Mouse (Mus musculus) MEL (cell line): ENCODE data around the gene Camta1. TPM values are rescaled to one million over a fixed set of nuclear protein-coding genes. Genes with fewer than 3 reads are reported as not detected.

Experiments
- DNase-seq: peaks from one replicate; pipeline ENCODE4 v3.0.0; 2011; ENCODE audit warnings: low read depth, low spot score
- H3K27ac ChIP-seq: 2 replicates; pipeline ENCODE4 v1.5.1; 2012; ENCODE audit warnings: low read depth, mild to moderate bottlenecking, control low read depth, low read length, moderate library complexity; ENCODE audit not compliant: control insufficient read depth
- H3K27me3 ChIP-seq, 2 experiments: fragments of 150-350 bp in 1 of 2; sonication (generic) in 1 of 2; 2 replicates each; pipeline ENCODE4 v1.6.1; 2012; ENCODE audit warnings: low read length in 2 of 2, mild to moderate bottlenecking in 2 of 2, improper control_type of control experiment in 1 of 2, moderate library complexity in 1 of 2; ENCODE audit not compliant: insufficient read depth in 2 of 2, control insufficient read depth in 1 of 2
- H3K36me3 ChIP-seq, 2 experiments: 2 replicates each; pipeline ENCODE4 v1.6.1; 2012 to 2014; ENCODE audit warnings: low read length in 2 of 2, improper control_type of control experiment in 1 of 2, inconsistent platforms in 1 of 2, mild to moderate bottlenecking in 1 of 2; ENCODE audit not compliant: insufficient read depth in 2 of 2, control insufficient read depth in 1 of 2
- H3K4me1 ChIP-seq, 2 experiments: fragments of 150-350 bp in 1 of 2; sonication (generic) in 1 of 2; 2 replicates each; pipeline ENCODE4 v1.6.1; 2012; ENCODE audit warnings: low read length in 2 of 2, improper control_type of control experiment in 1 of 2, mild to moderate bottlenecking in 1 of 2; ENCODE audit not compliant: insufficient read depth in 2 of 2, control insufficient read depth in 1 of 2
- H3K4me3 ChIP-seq, 2 experiments: fragments of 150-350 bp in 1 of 2; sonication (generic) in 1 of 2; 2 replicates each; pipeline ENCODE4 v1.5.1; 2012; ENCODE audit warnings: low read depth in 2 of 2, low read length in 2 of 2, mild to moderate bottlenecking in 2 of 2, moderate library complexity in 2 of 2, control low read depth in 1 of 2, improper control_type of control experiment in 1 of 2; ENCODE audit not compliant: control insufficient read depth in 1 of 2, insufficient read depth in 1 of 2
- H3K79me2 ChIP-seq: 2 replicates; pipeline ENCODE4 v1.6.1; 2012; ENCODE audit warnings: mild to moderate bottlenecking, low read length, moderate library complexity; ENCODE audit not compliant: control insufficient read depth, poor library complexity, insufficient read depth
- H3K9ac ChIP-seq: 2 replicates; pipeline ENCODE4 v1.6.1; 2012; ENCODE audit warnings: low read depth, mild to moderate bottlenecking, control low read depth, low read length, moderate library complexity; ENCODE audit not compliant: control insufficient read depth, poor library complexity, severe bottlenecking
- H3K9me3 ChIP-seq: fragments of 150-350 bp; sonication (generic); replicated peaks from 2 replicates; pipeline ENCODE4 v1.6.1; 2012; ENCODE audit warnings: mild to moderate bottlenecking, low read length, improper control_type of control experiment, moderate library complexity; ENCODE audit not compliant: insufficient read depth
- BHLHE40 ChIP-seq: IDR thresholded peaks from 2 replicates; pipeline ENCODE4 v1.6.1; 2012; ENCODE audit warnings: low read depth, mild to moderate bottlenecking, inconsistent platforms, low read length, improper control_type of control experiment, borderline replicate concordance
- CHD1 ChIP-seq: IDR thresholded peaks from 2 replicates; pipeline ENCODE4 v1.6.1; 2012; ENCODE audit warnings: low read depth, mild to moderate bottlenecking, inconsistent platforms, low read length, improper control_type of control experiment
- CTCF ChIP-seq, 3 experiments: IDR thresholded peaks in 2 of 3; conservative IDR thresholded peaks in 1 of 3; 2 replicates each; pipeline ENCODE4 v1.5.1; 2011 to 2012; ENCODE audit warnings: low read length in 3 of 3, low read depth in 2 of 3, mild to moderate bottlenecking in 2 of 3, improper control_type of control experiment in 1 of 3, inconsistent platforms in 1 of 3, mixed read lengths in 1 of 3, moderate library complexity in 1 of 3; ENCODE audit not compliant: control insufficient read depth in 1 of 3, insufficient read depth in 1 of 3, poor library complexity in 1 of 3, severe bottlenecking in 1 of 3
- E2F4 ChIP-seq: IDR thresholded peaks from 2 replicates; pipeline ENCODE4 v1.6.1; 2011; ENCODE audit warnings: low read depth, low read length, improper control_type of control experiment, borderline replicate concordance
- EP300 ChIP-seq, 2 experiments: IDR thresholded peaks; 2 replicates each; pipeline ENCODE4 v1.6.1; 2011; ENCODE audit warnings: improper control_type of control experiment in 2 of 2, low read length in 2 of 2, low read depth in 1 of 2, mild to moderate bottlenecking in 1 of 2
- HCFC1 ChIP-seq: IDR thresholded peaks from 2 replicates; pipeline ENCODE4 v1.6.1; 2012; ENCODE audit warnings: low read depth, mild to moderate bottlenecking, inconsistent platforms, low read length, improper control_type of control experiment, moderate library complexity
- JUND ChIP-seq: IDR thresholded peaks from 2 replicates; pipeline ENCODE4 v1.6.1; 2011; ENCODE audit warnings: low read depth, mild to moderate bottlenecking, improper control_type of control experiment, low read length
- KAT2A ChIP-seq: conservative IDR thresholded peaks from 2 replicates; pipeline ENCODE4 v1.6.1; 2012; ENCODE audit warnings: low read depth, low read length, improper control_type of control experiment, inconsistent platforms
- MAFK ChIP-seq: IDR thresholded peaks from 2 replicates; pipeline ENCODE4 v1.6.1; 2011; ENCODE audit warnings: low read depth, mild to moderate bottlenecking, low read length, improper control_type of control experiment, borderline replicate concordance
- MXI1 ChIP-seq: IDR thresholded peaks from 2 replicates; pipeline ENCODE4 v1.6.1; 2011; ENCODE audit warnings: mild to moderate bottlenecking, low read depth, low read length, improper control_type of control experiment
- NRF1 ChIP-seq: IDR thresholded peaks from 2 replicates; pipeline ENCODE4 v1.6.1; 2014; ENCODE audit warnings: low read depth, mild to moderate bottlenecking, inconsistent platforms, low read length, improper control_type of control experiment, moderate library complexity; ENCODE audit not compliant: poor library complexity, insufficient read depth, severe bottlenecking
- POLR2AphosphoS5 ChIP-seq: IDR thresholded peaks from 2 replicates; pipeline ENCODE4 v1.6.1; 2012; ENCODE audit warnings: low read depth, borderline replicate concordance, mild to moderate bottlenecking, inconsistent platforms, low read length, moderate library complexity, mixed read lengths
- RCOR1 ChIP-seq: IDR thresholded peaks from 2 replicates; pipeline ENCODE4 v1.6.1; 2012; ENCODE audit warnings: low read depth, mild to moderate bottlenecking, inconsistent platforms, low read length, improper control_type of control experiment
- SMC3 ChIP-seq: IDR thresholded peaks from 2 replicates; pipeline ENCODE4 v1.6.1; 2011; ENCODE audit warnings: low read depth, low read length, improper control_type of control experiment
- TAL1 ChIP-seq: IDR thresholded peaks from 2 replicates; pipeline ENCODE4 v1.6.1; 2012; ENCODE audit warnings: mild to moderate bottlenecking, inconsistent platforms, low read length, moderate library complexity, mixed read lengths
- TBP ChIP-seq: IDR thresholded peaks from 2 replicates; pipeline ENCODE4 v1.8.0; 2011; ENCODE audit warnings: low read depth, low read length, improper control_type of control experiment
- USF1 ChIP-seq: IDR thresholded peaks from 2 replicates; pipeline ENCODE4 v1.6.1; 2014; ENCODE audit warnings: low read depth, mild to moderate bottlenecking, inconsistent platforms, low read length, improper control_type of control experiment, moderate library complexity
- ZC3H11A ChIP-seq: IDR thresholded peaks from 2 replicates; pipeline ENCODE4 v1.6.1; 2012; ENCODE audit warnings: low read depth, mild to moderate bottlenecking, inconsistent platforms, low read length, improper control_type of control experiment
- ZMIZ1 ChIP-seq: IDR thresholded peaks from 2 replicates; pipeline ENCODE4 v1.6.1; 2012; ENCODE audit warnings: low read depth, mild to moderate bottlenecking, inconsistent platforms, low read length, improper control_type of control experiment, moderate library complexity
- ZNF384 ChIP-seq: IDR thresholded peaks from 2 replicates; pipeline ENCODE4 v1.6.1; 2012; ENCODE audit warnings: low read depth, mild to moderate bottlenecking, inconsistent platforms, low read length, improper control_type of control experiment
- polyA plus RNA-seq, 2 experiments: library from polyadenylated mRNA; stranded (reverse) in 1 of 2; unstranded in 1 of 2; fragments of >175 nt in 1 of 2; fragments of >200 nt in 1 of 2; gene quantifications; 2 replicates each; pipeline versions ENCODE4 v1.2.1 to v1.2.4; 2012; ENCODE audit warnings: low replicate concordance in 2 of 2, low read depth in 1 of 2; ENCODE audit not compliant: insufficient read length in 2 of 2, insufficient read depth in 1 of 2, missing spikeins in 1 of 2
- total RNA-seq: library from RNA; depleted of rRNA; stranded (reverse); fragments of 300-350 nt; gene quantifications from 2 replicates; pipeline ENCODE4 v1.2.3, GENCODE M21; 2012

Gene Camta1
- total and polyA plus RNA-seq, 3 experiments: 28.2 to 87.5 TPM; not detected in 1

GRCm38 (mm10) chr4:151334951-151335742, 526.5 kb downstream of the Camta1 start:
- DNase-seq: no peak
- Histone ChIP-seq H3K36me3 (no peaks in the 10 kb centered on the region), H3K9me3 (no peaks in the 10 kb centered on the region), H3K4me1 (no peaks in the 10 kb centered on the region), H3K9ac (no peak overlapping the region), H3K79me2 (no peaks in the 10 kb centered on the region), H3K4me3 (no peak overlapping the region), H3K27ac (no peak overlapping the region), H3K27me3 (no peaks in the 10 kb centered on the region; a peak in 1 of 4 replicates)
- TF ChIP-seq SMC3: no peak
- TF ChIP-seq CTCF (IDR thresholded peaks at IDR 0.05 in 2 of 3, conservative IDR thresholded peaks at IDR 0.05 in 1 of 3; ENCODE audit: control insufficient read depth in 1 of 3, insufficient read depth in 1 of 3, low read depth in 2 of 3, low read length in 3 of 3, poor library complexity in 1 of 3, severe bottlenecking in 1 of 3): peak in 2 of 3 experiments; percentile 5 to 38; a peak in 1 of 6 replicates

GRCm38 (mm10) chr4:151332074-151332849, 529.4 kb downstream of the Camta1 start:
- no peaks in the 10 kb centered on the region for H3K9me3 ChIP-seq

GRCm38 (mm10) chr4:151330983-151331382, 530.7 kb downstream of the Camta1 start:
- DNase-seq: no peak

More at GRCm38 (mm10) chr4:151332074-151332849, 529.4 kb downstream of the Camta1 start:
- Histone ChIP-seq H3K27ac (no peak overlapping the region), H3K27me3 (no peaks in the 10 kb centered on the region; a peak in 1 of 4 replicates), H3K9ac (no peak overlapping the region), H3K36me3 (no peaks in the 10 kb centered on the region), H3K4me3 (no peak overlapping the region), H3K79me2 (no peaks in the 10 kb centered on the region), H3K4me1 (no peaks in the 10 kb centered on the region)
- no peak for DNase-seq
- TF ChIP-seq ZC3H11A: no peak
- TF ChIP-seq USF1: no peak
- TF ChIP-seq E2F4: no peak
- TF ChIP-seq NRF1: no peak
- no peak for TF ChIP-seq POLR2AphosphoS5
- no peak for TF ChIP-seq TAL1
- TF ChIP-seq CTCF (IDR thresholded peaks at IDR 0.05 in 2 of 3, conservative IDR thresholded peaks at IDR 0.05 in 1 of 3; ENCODE audit: control insufficient read depth in 1 of 3, insufficient read depth in 1 of 3, low read depth in 2 of 3, low read length in 3 of 3, poor library complexity in 1 of 3, severe bottlenecking in 1 of 3): no peak
- TF ChIP-seq JUND: no peak
- no peak for TF ChIP-seq MXI1
- TF ChIP-seq SMC3: no peak
- no peak for TF ChIP-seq MAFK
- TF ChIP-seq CHD1: no peak
- TF ChIP-seq HCFC1: no peak
- TF ChIP-seq KAT2A: no peak
- no peak for TF ChIP-seq ZMIZ1
- no peak for TF ChIP-seq EP300 (IDR thresholded peaks at IDR 0.05; ENCODE audit: low read depth in 1 of 2, low read length in 2 of 2)
- no peak for TF ChIP-seq ZNF384

More at GRCm38 (mm10) chr4:151330983-151331382, 530.7 kb downstream of the Camta1 start:
- H3K27ac ChIP-seq: no peak overlapping the region
- no peaks in the 10 kb centered on the region for H3K9me3 ChIP-seq
- H3K36me3 ChIP-seq: no peaks in the 10 kb centered on the region
- no peaks in the 10 kb centered on the region for H3K79me2 ChIP-seq
- H3K4me3 ChIP-seq: no peak overlapping the region
- no peak overlapping the region for H3K9ac ChIP-seq
- TF ChIP-seq RCOR1 (no peak), CHD1 (no peak), TBP (no peak), BHLHE40 (no peak), CTCF (IDR thresholded peaks at IDR 0.05 in 2 of 3, conservative IDR thresholded peaks at IDR 0.05 in 1 of 3; ENCODE audit: control insufficient read depth in 1 of 3, insufficient read depth in 1 of 3, low read depth in 2 of 3, low read length in 3 of 3, poor library complexity in 1 of 3, severe bottlenecking in 1 of 3) (peak in 1 of 3 experiments; percentile 17; a peak in 1 of 6 replicates)
- H3K4me1 ChIP-seq: no peaks in the 10 kb centered on the region
- H3K27me3 ChIP-seq: no peaks in the 10 kb centered on the region; a peak in 1 of 4 replicates
